Mouse (Mus musculus) adrenal gland, adult 18-20 months (tissue): ENCODE measurements around the gene Nmt1. TPM values are rescaled to one million over a fixed set of nuclear protein-coding genes. Genes with fewer than 3 reads are reported as not detected.

ENCODE experiments used
- DNase-seq, 2 experiments: peaks; one replicate each; pipeline ENCODE4 v3.0.0; 2021 to 2022; ENCODE audit warnings: low spot score in 2 of 2
- total RNA-seq, 2 experiments: library from RNA; stranded (reverse); gene quantifications; 1 replicate in 1 of 2; 2 replicates in 1 of 2; pipeline ENCODE4 v1.2.3; 2021

Nmt1 gene
- total RNA-seq, 2 experiments from 2014 or later: 97.0 to 100 TPM

- DNase-seq: no peak
Measured at GRCm38 (mm10) chr11:103038037-103038436, 10.0 kb downstream of the Nmt1 start.

- DNase-seq: no peak
Measured at GRCm38 (mm10) chr11:103042828-103043227, 14.8 kb downstream of the Nmt1 start.

- no peak for DNase-seq
Measured at GRCm38 (mm10) chr11:103043982-103044381, 16.0 kb downstream of the Nmt1 start.

- DNase-seq: no peak
Measured at GRCm38 (mm10) chr11:103046286-103046685, 18.3 kb downstream of the Nmt1 start.

- no peak for DNase-seq
Measured at GRCm38 (mm10) chr11:103049611-103050010, 21.6 kb downstream of the Nmt1 start.

- DNase-seq: no peak
Measured at GRCm38 (mm10) chr11:103050153-103050552, 22.2 kb downstream of the Nmt1 start.

GRCm38 (mm10) chr11:103051249-103051691 lies 23.3 kb downstream of the Nmt1 start:
- DNase-seq: peak; percentile 54

- DNase-seq: no peak
Measured at GRCm38 (mm10) chr11:103052078-103052477, 24.1 kb downstream of the Nmt1 start.

- DNase-seq: no peak
Measured at GRCm38 (mm10) chr11:103053191-103054076, 25.4 kb downstream of the Nmt1 start.

- peak; percentile 69 to 73 for DNase-seq
Measured at GRCm38 (mm10) chr11:103054798-103055197, 26.8 kb downstream of the Nmt1 start.

GRCm38 (mm10) chr11:103056636-103057035 lies 28.6 kb downstream of the Nmt1 start:
- no peak for DNase-seq

GRCm38 (mm10) chr11:103058499-103059085 lies 30.6 kb downstream of the Nmt1 start:
- no peak for DNase-seq

- DNase-seq: no peak
Measured at GRCm38 (mm10) chr11:103066191-103067050, 38.4 kb downstream of the Nmt1 start.

- DNase-seq: no peak
Measured at GRCm38 (mm10) chr11:103067051-103067361, 39.0 kb downstream of the Nmt1 start.

- DNase-seq: no peak
Measured at GRCm38 (mm10) chr11:103067457-103068001, 39.5 kb downstream of the Nmt1 start.

- DNase-seq: no peak
Measured at GRCm38 (mm10) chr11:103068272-103068671, 40.3 kb downstream of the Nmt1 start.

- DNase-seq: no peak
Measured at GRCm38 (mm10) chr11:103068884-103069283, 40.9 kb downstream of the Nmt1 start.

GRCm38 (mm10) chr11:103069731-103070130 lies 41.7 kb downstream of the Nmt1 start:
- peak in 1 of 2 experiments; percentile 16 for DNase-seq

- peak in 1 of 2 experiments; percentile 16 for DNase-seq
Measured at GRCm38 (mm10) chr11:103070322-103070880, 42.4 kb downstream of the Nmt1 start.

- DNase-seq: no peak
Measured at GRCm38 (mm10) chr11:103073671-103074070, 45.7 kb downstream of the Nmt1 start.

GRCm38 (mm10) chr11:103074121-103074650 lies 46.2 kb downstream of the Nmt1 start:
- DNase-seq: no peak
